Mouse (Mus musculus): ENCODE data around the gene Pth2.

Gene Pth2

DNA sequence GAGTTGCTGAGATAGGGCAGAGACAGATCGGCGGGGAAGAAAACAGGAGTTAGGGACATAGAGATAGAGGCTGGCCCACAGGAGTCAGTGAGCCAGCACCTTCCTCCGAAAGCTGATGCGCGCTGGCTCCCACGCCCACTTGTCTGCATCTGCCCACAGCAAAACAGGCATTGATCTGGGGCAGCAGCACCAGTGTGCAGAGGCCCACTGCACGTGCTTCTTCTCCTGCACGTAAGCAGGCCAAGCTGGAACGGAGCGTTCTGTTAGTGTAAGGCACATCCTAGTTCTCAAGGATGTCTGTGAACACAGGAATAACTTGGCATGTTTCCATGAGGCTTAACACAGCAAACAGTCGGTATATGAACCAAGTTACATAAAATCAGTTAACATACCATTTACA, 18.2 kb downstream of the Pth2 start:
- DNase-seq, result peak in 1 of 2 experiments; percentile 32

DNA sequence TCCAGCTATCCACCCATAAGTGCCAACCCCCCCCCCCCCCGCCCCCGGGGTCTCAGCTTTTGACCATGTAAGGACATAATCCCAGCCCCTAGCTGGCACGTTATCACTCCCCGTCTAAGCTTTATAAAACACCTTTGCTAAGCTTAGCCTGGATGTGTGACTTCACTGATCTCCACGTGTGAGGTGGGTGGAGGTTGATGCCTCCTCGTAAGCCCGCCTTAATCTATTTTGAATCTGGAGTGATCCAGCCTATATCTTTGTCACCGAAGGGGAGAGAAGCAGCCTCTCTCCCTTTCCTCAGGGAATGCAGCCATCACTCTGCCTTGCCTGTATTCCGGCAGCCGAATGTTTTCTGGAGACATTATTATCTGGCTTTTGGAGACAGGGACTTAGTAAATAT, 21.9 kb downstream of the Pth2 start:
- DNase-seq, result no peak

DNA sequence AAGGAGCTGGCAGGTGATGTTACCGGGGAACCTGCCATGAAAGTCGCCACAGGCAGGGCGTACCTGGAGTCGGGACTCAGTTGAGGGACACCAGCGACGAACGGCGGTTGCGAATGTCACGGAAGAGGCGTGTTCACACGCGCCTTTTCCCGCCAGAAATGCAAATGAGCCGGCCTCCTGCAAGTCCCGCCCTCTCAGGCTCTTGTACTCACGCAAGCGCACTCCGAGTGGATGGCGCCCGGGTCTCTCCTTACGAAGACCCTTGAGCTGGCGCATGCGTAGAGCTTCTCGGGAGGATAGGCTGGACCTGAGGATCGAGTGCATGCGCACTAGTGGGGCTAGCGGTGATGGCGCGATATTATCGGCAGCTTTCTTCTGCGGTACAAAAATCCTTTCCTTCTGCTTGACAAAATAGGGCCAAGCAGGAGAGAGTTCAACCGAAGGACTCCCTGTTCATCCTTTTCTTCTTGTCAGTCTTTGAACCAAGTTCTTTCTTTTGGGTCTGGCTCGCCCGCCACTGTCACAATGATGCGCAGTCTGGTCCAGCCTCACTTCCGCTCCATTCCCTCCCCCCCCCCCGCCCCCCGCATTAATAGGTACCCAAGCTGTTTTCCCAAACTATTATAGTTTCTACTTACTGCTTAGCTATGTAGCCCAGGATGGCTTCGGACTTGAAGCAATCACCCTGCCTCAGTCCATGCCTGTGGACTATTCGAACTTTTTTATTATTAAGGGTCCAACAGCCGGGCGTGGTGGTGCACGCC, 23.8 kb downstream of the Pth2 start, which contains the start of gene Ccdc155:
Gene Ccdc155, minus strand, starts transcription at position 513 of the 764 bp plus-strand sequence.
- peak; percentile 97 to 98 for DNase-seq

DNA sequence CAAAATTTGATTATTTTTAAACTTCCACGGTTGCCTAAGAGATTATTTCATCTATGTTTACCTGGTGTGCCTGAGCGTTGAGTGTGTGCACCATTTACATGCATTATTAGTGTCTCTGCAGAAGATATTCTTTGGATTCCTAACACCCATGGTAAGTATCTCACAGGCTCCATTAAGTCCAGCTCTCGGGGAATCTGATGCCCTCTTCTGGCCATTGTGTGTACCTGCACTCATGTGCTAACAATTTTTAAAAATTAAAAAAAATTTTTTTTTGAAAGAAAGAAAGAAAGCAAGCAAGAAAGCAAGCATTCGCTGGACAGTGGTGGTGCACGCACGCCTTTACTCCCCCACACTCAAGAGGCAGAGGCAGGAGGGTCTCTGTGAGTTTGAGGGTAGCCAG, 27.5 kb downstream of the Pth2 start:
- no peak for DNase-seq

DNA sequence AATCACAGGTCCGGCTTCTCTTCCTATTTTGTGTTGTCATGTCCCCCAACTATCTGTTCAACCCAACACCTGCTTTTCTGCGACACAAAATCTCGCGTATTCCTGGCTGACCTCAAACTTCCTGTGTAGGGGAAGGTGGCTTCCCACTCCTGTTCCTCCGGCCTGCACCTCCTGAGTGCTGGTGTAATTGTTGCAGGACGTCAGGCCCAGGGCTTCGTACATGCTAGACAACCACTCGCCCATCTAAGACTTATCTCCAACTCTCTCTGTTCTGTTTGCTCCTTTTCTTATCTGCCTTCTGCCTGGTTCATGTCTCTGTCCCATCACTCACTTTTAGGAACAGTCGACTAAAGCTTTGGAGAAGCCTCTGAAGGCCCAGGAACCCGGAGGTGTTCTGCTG, 30.3 kb downstream of the Pth2 start:
- DNase-seq, result no peak

DNA sequence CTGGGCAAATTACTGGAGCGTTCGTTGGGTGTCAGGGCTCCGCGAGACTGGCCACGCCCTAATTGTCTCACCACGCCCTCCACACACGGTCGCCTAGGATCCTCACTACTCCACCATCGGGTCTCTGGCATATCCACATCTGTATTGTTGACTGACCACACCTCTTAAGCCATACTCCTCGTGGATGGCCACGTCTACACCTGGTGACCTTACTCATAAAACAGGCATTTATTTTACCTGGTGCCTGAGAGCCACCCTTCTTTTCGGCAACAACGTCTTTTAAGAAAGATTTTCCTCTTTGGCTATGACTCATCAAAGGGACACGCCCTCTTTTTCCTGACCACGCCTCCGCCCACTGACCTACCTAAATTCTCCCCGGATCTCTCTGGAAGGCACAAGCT, 31.1 kb downstream of the Pth2 start, which contains the start of gene Dkkl1:
Gene Dkkl1, minus strand, starts transcription at position 297 of the 401 bp plus-strand sequence.
- no peak for DNase-seq

DNA sequence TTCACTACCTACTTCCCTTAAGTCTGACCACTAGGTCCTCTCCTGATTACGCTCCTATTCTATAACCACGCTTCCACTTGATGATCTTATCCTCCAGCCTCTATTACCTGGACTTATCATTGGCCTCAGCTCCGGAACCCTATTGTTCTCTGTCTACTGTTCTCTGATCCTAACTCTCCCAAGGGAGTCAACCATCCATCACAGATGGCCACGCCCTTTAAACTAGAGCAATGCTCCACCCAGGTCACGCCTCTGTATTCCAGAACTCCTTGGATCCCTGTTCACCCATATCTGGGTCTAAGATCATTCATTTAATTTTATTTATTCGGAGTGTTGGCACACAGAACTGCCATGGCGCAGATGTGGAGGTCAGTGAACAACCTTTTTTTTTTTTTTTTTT, 31.6 kb downstream of the Pth2 start:
- DNase-seq, result no peak

DNA sequence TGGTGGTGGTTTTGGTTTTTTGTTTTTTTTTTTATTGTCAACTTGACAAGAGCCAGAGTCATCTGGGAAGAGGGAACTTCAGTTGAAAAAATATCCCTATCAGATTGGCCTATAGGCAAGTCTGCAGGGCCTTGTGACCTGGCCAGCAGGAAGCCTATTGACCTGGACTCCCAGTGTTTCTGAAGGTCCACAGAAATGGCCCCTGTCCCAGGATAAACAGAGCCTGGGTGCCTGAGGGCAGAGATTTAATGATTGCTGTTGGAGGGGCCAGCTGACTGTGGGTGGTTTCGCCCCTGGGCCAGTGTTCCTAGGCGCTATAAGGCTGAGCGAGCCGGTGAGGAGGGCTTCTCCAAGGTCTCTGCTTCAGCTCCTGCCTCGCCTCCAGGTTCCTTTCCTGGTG, 32.9 kb downstream of the Pth2 start:
- no peak for DNase-seq

DNA sequence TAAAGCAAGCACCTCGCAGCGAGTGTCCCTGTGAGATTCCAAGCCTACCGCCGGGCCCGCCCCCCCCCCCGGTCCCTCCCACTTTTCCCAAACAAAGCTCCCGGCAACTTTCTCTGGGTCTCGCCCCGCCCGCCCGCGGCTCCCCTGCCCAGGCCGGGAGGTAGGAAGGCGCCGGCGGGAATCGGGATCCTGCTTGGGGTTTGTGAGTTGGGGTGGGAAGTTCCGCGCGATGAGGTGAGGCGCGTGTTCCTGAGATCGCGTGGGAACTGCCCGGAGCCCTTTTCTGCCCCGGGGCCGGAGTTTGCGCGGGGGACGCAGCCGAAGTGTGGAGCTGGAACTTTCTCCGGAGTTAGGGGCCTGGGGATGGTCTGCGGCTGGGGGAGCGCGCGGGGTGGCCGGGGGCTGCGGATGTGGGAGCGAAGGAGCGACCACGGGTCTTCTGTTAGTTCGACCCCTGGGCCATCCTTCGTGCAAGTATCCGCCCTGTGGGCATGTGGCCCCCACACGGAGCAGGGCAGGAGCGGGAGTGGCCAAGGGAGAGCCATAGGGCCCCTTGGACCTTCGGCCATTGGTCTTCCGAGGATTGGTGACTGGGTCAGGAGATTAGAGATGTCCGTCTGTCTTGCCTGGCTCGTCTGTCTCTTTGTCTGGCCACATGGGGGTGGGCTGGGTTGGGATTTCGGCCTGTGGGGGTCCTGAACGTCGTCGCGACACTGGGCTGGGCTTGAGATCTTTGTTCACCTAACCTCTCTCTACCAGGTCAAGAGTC, 35.1 kb downstream of the Pth2 start, which contains the start of gene Tead2:
Gene Tead2, plus strand, starts transcription at position 81 of the 769 bp plus-strand sequence.
- DNase-seq, result no peak

DNA sequence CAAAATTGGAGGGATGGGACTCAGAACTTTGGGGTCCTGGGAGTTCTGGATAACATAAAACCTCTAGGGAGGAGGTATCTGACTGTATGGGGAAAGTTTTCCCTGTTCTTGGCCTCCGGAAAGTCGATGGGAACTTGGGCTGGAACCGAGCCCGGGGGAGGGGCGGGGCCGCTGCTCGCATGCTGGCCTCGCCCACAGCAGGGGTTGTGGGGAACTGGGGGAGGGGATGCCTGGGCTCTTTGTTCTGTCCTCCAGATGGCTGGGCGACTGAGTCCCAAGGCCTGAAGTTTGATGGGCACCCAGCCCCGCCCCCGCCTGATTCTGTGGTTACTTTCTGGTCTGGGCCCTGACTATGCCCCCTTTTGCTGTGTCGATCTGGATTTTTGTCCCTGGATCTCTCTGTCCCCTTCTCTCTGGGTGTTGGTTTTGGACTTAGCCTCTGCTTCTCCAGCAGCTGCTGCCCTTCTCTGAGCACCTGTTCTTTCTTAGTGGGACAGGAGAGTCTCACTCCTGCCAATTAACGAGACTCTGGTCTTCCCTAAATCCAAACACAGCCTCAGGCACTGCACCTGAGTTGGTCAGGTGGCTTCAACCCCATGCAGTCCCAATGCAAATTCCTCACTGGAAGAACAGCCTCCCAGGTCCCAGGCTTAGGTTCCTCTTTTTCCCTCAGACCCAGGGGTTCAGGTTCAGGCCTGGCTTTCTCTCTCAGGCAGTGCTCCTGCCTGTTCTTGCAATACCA, 35.8 kb downstream of the Pth2 start:
- DNase-seq, result peak; percentile 64 to 77

DNA sequence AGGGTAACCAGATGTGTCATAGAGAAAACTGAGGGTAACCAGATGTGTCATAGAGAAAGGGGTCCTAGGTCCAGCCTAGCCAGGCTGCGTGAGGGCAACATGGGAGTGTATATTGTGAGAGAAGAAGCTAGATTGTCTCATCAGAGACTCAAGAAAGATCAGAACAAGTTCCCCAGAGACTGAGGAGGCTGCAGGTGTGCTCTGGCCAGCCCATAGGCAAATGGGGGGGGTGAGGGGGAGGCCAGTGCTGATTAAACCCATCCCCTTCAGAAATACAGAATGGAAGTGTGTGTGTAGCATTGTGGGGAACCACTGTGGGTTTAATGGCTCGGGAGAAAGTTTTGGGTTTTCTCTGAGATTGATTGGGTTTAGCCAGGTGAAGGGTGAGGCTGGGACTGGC, 40.9 kb downstream of the Pth2 start:
- no peak for DNase-seq

DNA sequence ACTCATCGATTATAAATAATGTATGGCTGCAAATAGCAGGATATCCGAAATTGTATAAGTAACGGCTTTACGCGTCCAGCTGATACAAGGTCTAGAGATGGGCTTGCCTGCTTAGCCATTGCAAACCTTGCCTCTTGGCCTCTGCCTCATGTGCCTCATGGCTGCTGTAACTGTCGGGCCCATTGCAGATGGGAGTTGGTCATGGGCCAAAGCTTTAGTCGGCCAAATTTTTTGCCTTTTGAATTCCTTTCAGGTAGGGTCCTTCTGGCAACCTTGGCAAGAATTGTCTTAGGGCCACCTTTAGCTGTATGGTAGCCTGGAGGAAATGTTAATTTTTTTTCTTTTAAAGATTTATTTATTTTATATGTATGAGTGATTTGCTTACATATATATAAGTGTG, 44.0 kb downstream of the Pth2 start:
- peak in 1 of 2 experiments; percentile 33 for DNase-seq

DNA sequence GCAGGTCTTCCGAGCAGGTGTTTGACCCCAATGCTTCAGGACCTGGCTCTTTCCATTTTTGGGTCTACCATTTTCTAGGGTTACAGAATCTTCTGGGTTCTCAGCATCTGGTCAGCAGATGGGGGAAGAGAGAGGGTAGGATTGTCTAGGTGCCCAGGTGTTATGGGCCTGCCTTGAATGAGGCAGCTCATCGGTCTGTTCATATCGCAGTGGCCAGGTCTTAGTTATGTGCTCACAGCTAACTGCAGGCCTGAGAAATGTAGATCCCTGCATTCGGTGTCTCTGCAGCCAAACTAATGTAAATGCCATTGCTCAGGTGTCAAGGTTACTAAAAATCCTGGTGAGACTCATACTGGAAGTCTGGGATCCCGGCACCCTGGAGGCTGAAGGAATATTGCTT, 45.6 kb downstream of the Pth2 start:
- peak in 1 of 2 experiments; percentile 5 for DNase-seq

DNA sequence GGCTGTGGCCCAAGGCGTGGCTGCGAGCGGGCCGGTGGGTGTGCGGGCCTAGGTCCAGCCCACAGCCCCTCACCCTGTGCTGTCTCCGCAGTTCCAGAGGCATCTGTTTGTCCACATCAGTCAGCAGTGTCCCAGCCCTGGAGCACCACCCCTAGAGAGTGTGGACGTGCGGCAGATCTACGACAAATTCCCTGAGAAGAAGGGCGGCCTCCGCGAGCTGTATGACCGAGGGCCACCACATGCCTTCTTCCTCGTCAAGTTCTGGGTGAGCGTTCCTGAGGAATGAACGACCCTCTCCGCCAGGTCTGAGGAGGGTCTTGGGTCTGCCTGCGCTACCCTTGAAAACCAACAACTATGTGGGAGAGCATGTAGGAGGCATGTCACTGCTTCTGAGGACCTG, 47.8 kb downstream of the Pth2 start:
- DNase-seq, result peak in 1 of 2 experiments; percentile 8

DNA sequence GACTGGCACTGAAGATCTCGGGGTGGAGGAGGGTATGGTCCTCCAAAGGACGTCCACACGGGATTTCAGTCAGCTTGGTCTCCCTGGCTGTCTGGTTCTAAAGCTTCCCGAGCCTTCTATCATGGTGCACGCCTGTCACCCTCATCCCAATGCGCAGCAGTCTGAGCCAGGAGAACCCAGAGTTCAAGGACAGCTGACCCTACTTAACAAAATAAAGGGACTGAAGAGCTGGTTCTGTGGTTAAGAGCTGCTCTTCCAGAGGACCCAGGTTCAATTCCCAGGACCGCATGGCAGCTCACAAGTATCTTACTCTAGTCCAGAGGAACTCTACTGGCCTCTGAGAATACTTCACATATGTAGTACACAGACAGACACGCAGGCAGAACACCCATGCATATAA, 48.3 kb downstream of the Pth2 start:
- no peak for DNase-seq

DNA sequence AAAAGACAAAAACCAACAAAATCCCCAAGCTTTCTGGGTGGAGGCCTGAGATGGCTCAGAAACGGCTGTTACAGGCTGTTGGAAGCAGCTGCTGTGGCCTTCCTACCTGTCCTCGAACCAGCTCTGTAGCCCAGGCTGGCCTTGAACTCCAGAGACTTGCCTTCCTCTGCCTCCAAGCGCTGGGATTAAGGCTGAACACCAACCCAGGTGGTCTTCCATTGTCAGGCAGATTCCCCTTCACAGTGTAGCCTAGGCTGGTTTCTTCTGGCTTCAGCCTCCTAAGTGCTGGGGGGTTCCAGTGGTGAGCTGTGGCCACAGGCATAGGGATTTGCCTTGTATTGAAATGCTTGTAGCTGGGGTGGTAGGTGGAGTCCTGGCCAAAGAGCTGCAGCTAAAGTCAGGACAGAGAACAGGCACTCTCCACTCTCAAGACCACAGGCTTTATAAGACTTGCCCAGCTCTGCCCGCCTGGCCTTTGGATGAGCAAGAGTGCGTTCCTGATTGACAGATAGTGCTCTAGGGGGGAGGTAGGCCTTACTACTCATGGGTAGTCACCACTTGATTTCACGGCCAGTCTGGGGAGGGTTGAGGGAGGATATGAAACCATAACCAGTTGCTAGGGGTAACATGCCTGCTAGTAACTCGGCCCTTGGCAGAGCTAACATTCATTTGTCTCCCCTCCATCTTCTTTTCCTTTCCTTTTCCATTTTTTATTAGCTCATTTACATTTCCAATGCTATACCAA, 48.8 kb downstream of the Pth2 start:
- DNase-seq, result no peak

DNA sequence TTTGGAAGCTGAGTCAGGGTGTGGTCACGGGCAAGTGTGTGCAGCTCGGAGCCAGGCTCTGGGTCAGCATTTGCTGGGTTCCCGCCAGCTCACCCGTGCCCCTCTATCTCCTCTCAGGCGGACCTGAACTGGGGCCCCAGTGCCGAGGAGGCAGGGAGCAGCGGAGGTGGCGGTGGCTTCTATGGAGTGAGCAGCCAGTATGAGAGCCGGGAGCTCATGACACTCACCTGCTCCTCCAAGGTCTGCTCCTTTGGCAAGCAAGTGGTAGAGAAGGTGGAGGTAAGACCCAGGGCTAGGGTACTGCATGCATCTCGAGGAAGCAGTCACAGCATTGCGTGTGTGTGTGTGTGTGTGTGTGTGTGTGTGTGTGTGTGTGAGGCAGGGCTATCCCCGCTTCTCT, 50.4 kb downstream of the Pth2 start:
- DNase-seq, result peak in 1 of 2 experiments; percentile 4
